Mouse (Mus musculus) thymus, postnatal 36 days (tissue): ENCODE measurements at regions not wholly inside any gene's neighbourhood (a gene's known extent, or its start where the extent isn't known, plus 50 kb on each side); places are given as distances from the start of the nearest gene placed in this dataset.

Experiments
- DNase-seq, 2 experiments: peaks; one replicate each; pipeline ENCODE4 v3.0.0; 2022; ENCODE audit warnings: mixed read lengths in 2 of 2

GRCm38 (mm10) chr11:57899335-57899734, 66.7 kb upstream of the Hand1 start:
- no peak for DNase-seq

- no peak for DNase-seq
Measured at GRCm38 (mm10) chr11:57895497-57895896, 62.9 kb upstream of the Hand1 start.

GRCm38 (mm10) chr11:57882736-57883635, 50.4 kb upstream of the Hand1 start:
- no peak for DNase-seq
